Mouse (Mus musculus): ENCODE results near the gene Add1. TPM values are rescaled to one million over a fixed set of nuclear protein-coding genes. Genes with fewer than 3 reads are reported as not detected.
"Not testable (repeated sequence)": the region's sequence is repeated elsewhere in the genome, so short reads cannot be mapped to it uniquely, and the experiment has no call there.

Add1 gene
- polyA plus RNA-seq, 1 experiment from 2014 or later: 222 TPM

GRCm38 (mm10) chr5:34587881-34588280 is 14.4 kb downstream of the Add1 start:
- H3K27ac ChIP-seq (ENCODE audit: low read depth): no peak overlapping the region
- H3K9me3 ChIP-seq (ENCODE audit: low read depth, low read length): no peaks in the 10 kb centered on the region
- ATAC-seq (ENCODE audit: insufficient read depth) (no peak), DNase-seq (no peak)
- no peak overlapping the region for H3K9ac ChIP-seq
- H3K4me1 ChIP-seq (ENCODE audit: insufficient read depth): 0 out of 2 replicates have a peak, but pooled peaks cover 10% of the 10 kb centered on the region
- no peak for TF ChIP-seq CTCF (IDR thresholded peaks at IDR 0.05; ENCODE audit: low read depth)
- H3K4me2 ChIP-seq: no peak overlapping the region
- 86% methylated on average over 5 of the region's 5 CpGs for WGBS
- H3K27me3 ChIP-seq (ENCODE audit: insufficient read depth, low read length): no peaks in the 10 kb centered on the region
- H3K36me3 ChIP-seq (ENCODE audit: insufficient read depth): no peaks in the 10 kb centered on the region
- H3K4me3 ChIP-seq (ENCODE audit: low read depth, low read length): no peak overlapping the region

- DNase-seq (no peak), ATAC-seq (ENCODE audit: insufficient read depth) (no peak)
- Histone ChIP-seq H3K4me2 (no peak overlapping the region), H3K4me3 (ENCODE audit: low read depth, low read length) (no peak overlapping the region), H3K9me3 (ENCODE audit: low read depth, low read length) (no peaks in the 10 kb centered on the region), H3K36me3 (ENCODE audit: insufficient read depth) (0 out of 2 replicates have a peak, but pooled peaks cover 4% of the 10 kb centered on the region), H3K4me1 (ENCODE audit: insufficient read depth) (0 out of 2 replicates have a peak, but pooled peaks cover 10% of the 10 kb centered on the region), H3K9ac (no peak overlapping the region), H3K27me3 (ENCODE audit: insufficient read depth, low read length) (no peaks in the 10 kb centered on the region), H3K27ac (ENCODE audit: low read depth) (no peak overlapping the region)
- no peak for TF ChIP-seq CTCF (IDR thresholded peaks at IDR 0.05; ENCODE audit: low read depth)
- WGBS: 34% methylated on average over 5 of the region's 5 CpGs
Observed at GRCm38 (mm10) chr5:34590059-34590458, 16.6 kb downstream of the Add1 start.

DNA sequence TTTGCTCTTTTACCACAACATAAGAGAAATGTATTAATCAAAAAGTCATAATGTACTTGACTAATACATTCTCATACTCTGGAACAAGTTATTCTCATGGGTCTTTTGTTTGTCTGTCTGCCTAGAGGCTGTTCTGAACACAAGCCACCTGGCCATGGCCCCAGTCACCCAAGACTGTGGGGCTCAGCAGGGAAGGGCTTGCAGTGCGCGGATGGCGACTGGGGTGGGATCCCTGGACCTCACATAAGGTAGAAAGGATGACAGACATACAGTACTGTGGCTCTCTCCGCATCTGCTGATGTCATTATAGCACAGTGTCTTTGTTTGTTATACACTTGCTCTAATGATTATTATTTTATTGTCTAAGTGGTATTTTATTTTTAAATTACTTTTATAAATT is 17.2 kb downstream of the Add1 start:
- no peak overlapping the region for H3K27ac ChIP-seq (ENCODE audit: low read depth)
- no peak for TF ChIP-seq CTCF (IDR thresholded peaks at IDR 0.05; ENCODE audit: low read depth)
- no peak overlapping the region for H3K9ac ChIP-seq
- no peak for ATAC-seq (ENCODE audit: insufficient read depth)
- H3K4me2 ChIP-seq: no peak overlapping the region
- H3K9me3 ChIP-seq (ENCODE audit: low read depth, low read length): no peaks in the 10 kb centered on the region
- no peaks in the 10 kb centered on the region for H3K27me3 ChIP-seq (ENCODE audit: insufficient read depth, low read length)
- DNase-seq: peak; percentile 13
- 0 out of 2 replicates have a peak, but pooled peaks cover 4% of the 10 kb centered on the region for H3K36me3 ChIP-seq (ENCODE audit: insufficient read depth)
- 48% methylated on average over 4 of the region's 4 CpGs for WGBS
- 0 out of 2 replicates have a peak, but pooled peaks cover 10% of the 10 kb centered on the region for H3K4me1 ChIP-seq (ENCODE audit: insufficient read depth)
- H3K4me3 ChIP-seq (ENCODE audit: low read depth, low read length): no peak overlapping the region

- Histone ChIP-seq H3K9me3 (ENCODE audit: low read depth, low read length) (no peaks in the 10 kb centered on the region), H3K27ac (ENCODE audit: low read depth) (no peak overlapping the region), H3K27me3 (ENCODE audit: insufficient read depth, low read length) (no peaks in the 10 kb centered on the region), H3K4me1 (ENCODE audit: insufficient read depth) (0 out of 2 replicates have a peak, but pooled peaks cover 10% of the 10 kb centered on the region), H3K4me3 (ENCODE audit: low read depth, low read length) (no peak overlapping the region), H3K9ac (no peak overlapping the region), H3K4me2 (no peak overlapping the region), H3K36me3 (ENCODE audit: insufficient read depth) (0 out of 2 replicates have a peak, but pooled peaks cover 4% of the 10 kb centered on the region)
- no peak for ATAC-seq (ENCODE audit: insufficient read depth)
- TF ChIP-seq CTCF (IDR thresholded peaks at IDR 0.05; ENCODE audit: low read depth): no peak
- DNase-seq: no peak
- WGBS: 72% methylated on average over 5 of the region's 5 CpGs
Observed at GRCm38 (mm10) chr5:34591388-34592004, 18.0 kb downstream of the Add1 start.

- H3K9me3 ChIP-seq (ENCODE audit: low read depth, low read length); H3K36me3 ChIP-seq (ENCODE audit: insufficient read depth); H3K27ac ChIP-seq (ENCODE audit: low read depth); H3K4me2 ChIP-seq; H3K4me1 ChIP-seq (ENCODE audit: insufficient read depth); H3K4me3 ChIP-seq (ENCODE audit: low read depth, low read length); ATAC-seq (ENCODE audit: insufficient read depth); H3K27me3 ChIP-seq (ENCODE audit: insufficient read depth, low read length); H3K9ac ChIP-seq; DNase-seq: not testable (repeated sequence)
- 82% methylated on average over 5 of the region's 5 CpGs for WGBS
Observed at GRCm38 (mm10) chr5:34592224-34592623, 18.8 kb downstream of the Add1 start.

GRCm38 (mm10) chr5:34592666-34593065 is 19.2 kb downstream of the Add1 start:
- DNase-seq: no peak
- H3K4me1 ChIP-seq (ENCODE audit: insufficient read depth): 0 out of 2 replicates have a peak, but pooled peaks cover 10% of the 10 kb centered on the region
- H3K27ac ChIP-seq (ENCODE audit: low read depth): no peak overlapping the region
- no peak overlapping the region for H3K4me3 ChIP-seq (ENCODE audit: low read depth, low read length)
- H3K9ac ChIP-seq: no peak overlapping the region
- no peaks in the 10 kb centered on the region for H3K9me3 ChIP-seq (ENCODE audit: low read depth, low read length)
- no peaks in the 10 kb centered on the region for H3K27me3 ChIP-seq (ENCODE audit: insufficient read depth, low read length)
- no peak for ATAC-seq (ENCODE audit: insufficient read depth)
- H3K4me2 ChIP-seq: no peak overlapping the region
- 93% methylated on average over 6 of the region's 6 CpGs for WGBS
- peaks cover 11% of the 10 kb centered on the region; the same call in 1 of the 2 replicates for H3K36me3 ChIP-seq (ENCODE audit: insufficient read depth)
- TF ChIP-seq CTCF (IDR thresholded peaks at IDR 0.05; ENCODE audit: low read depth): no peak

DNA sequence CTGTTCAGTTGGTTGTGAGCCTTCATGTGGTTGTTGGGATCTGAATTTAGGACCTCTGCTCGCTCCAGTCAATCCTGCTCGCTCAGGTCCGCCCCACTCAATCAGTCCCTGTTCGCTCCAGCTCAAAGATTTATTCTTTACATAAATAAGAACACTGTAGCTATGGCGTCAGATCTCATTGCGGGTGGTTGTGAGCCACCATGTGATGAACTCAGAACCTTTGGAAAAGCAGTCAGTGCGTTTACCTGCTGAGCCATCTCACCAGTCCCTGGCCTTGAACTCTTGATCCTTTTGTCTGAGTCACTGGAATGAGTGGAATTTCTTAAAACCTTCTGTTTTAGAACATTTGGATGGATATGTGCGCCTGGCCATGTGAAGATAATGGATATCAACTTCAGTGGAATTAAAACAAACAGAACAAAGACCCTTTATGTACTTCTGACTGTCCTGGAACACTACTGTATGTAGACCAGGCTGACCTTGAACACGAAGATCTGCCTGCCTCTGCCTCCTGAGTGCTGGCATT is 19.8 kb downstream of the Add1 start:
- Histone ChIP-seq H3K4me3 (ENCODE audit: low read depth, low read length) (no peak overlapping the region), H3K36me3 (ENCODE audit: insufficient read depth) (peaks cover 16% of the 10 kb centered on the region), H3K9me3 (ENCODE audit: low read depth, low read length) (no peaks in the 10 kb centered on the region), H3K27me3 (ENCODE audit: insufficient read depth, low read length) (no peaks in the 10 kb centered on the region), H3K4me2 (no peak overlapping the region), H3K4me1 (ENCODE audit: insufficient read depth) (0 out of 2 replicates have a peak, but pooled peaks cover 10% of the 10 kb centered on the region), H3K9ac (no peak overlapping the region), H3K27ac (ENCODE audit: low read depth) (no peak overlapping the region)
- WGBS: 92% methylated on average over 9 of the region's 9 CpGs
- ATAC-seq (ENCODE audit: insufficient read depth) (no peak), DNase-seq (no peak)
- no peak for TF ChIP-seq CTCF (IDR thresholded peaks at IDR 0.05; ENCODE audit: low read depth)
